Mouse (Mus musculus) neural tube, embryonic 15.5 days (tissue): ENCODE data around the gene Gm21964. TPM values are rescaled to one million over a fixed set of nuclear protein-coding genes. Genes with fewer than 3 reads are reported as not detected.

Experiments used
- ATAC-seq: fragments of 200-750 bp; cut with Nextera tagmentation; 2 replicates; pipeline ENCODE4 v1.8.0; 2017; ENCODE audit warnings: mild to moderate bottlenecking, moderate TSS enrichment, moderate library complexity; ENCODE audit not compliant: low FRiP score
- H3K27ac ChIP-seq: fragments of 300-500 bp; sonication (generic); replicated peaks from 2 replicates; pipeline ENCODE4 v1.5.1; 2015; ENCODE audit warnings: mild to moderate bottlenecking, inconsistent platforms
- H3K27me3 ChIP-seq: fragments of 300-500 bp; sonication (generic); replicated peaks from 2 replicates; pipeline ENCODE4 v1.6.1; 2015; ENCODE audit warnings: inconsistent platforms
- H3K36me3 ChIP-seq: fragments of 300-500 bp; sonication (generic); 2 replicates; pipeline ENCODE4 v1.6.1; 2015; ENCODE audit warnings: inconsistent platforms
- H3K4me1 ChIP-seq: fragments of 300-500 bp; sonication (generic); 2 replicates; pipeline ENCODE4 v1.6.1; 2015; ENCODE audit warnings: inconsistent platforms
- H3K4me2 ChIP-seq: fragments of 300-500 bp; sonication (generic); 2 replicates; pipeline ENCODE4 v1.6.1; 2015; ENCODE audit warnings: inconsistent platforms, mild to moderate bottlenecking, moderate library complexity
- H3K4me3 ChIP-seq: fragments of 300-500 bp; sonication (generic); replicated peaks from 2 replicates; pipeline ENCODE4 v1.5.1; 2015; ENCODE audit warnings: mild to moderate bottlenecking, inconsistent platforms
- H3K9ac ChIP-seq: fragments of 300-500 bp; sonication (generic); replicated peaks from 2 replicates; pipeline ENCODE4 v1.6.1; 2015; ENCODE audit warnings: mild to moderate bottlenecking, inconsistent platforms
- H3K9me3 ChIP-seq: fragments of 300-500 bp; sonication (generic); replicated peaks from 2 replicates; pipeline ENCODE4 v1.6.1; 2016; ENCODE audit warnings: inconsistent platforms
- WGBS: fragments of 180-500 bp; shearing (Covaris S2); methylation state at CpG from one replicate; pipeline ENCODE4 v1.1.7; 2015; ENCODE audit warnings: mixed read lengths; 5-methylcytosine and 5-hydroxymethylcytosine counted together
- polyA plus RNA-seq: library from polyadenylated mRNA; unstranded; fragments of >200 nt; fragmentation: Nextera tagmentation; extraction: Ambion mirVana; gene quantifications from 2 replicates; pipeline ENCODE4 v1.2.1, GENCODE M21; 2015

Gm21964 gene
- polyA plus RNA-seq, 1 experiment from 2014 or later = not detected

GRCm38 (mm10) chr8:110091869-110092268 lies 9.1 kb upstream of the Gm21964 start:
- H3K36me3 ChIP-seq = peaks cover 34% of the 10 kb centered on the region
- no peak overlapping the region for H3K4me2 ChIP-seq
- H3K27ac ChIP-seq = no peak overlapping the region
- no peaks in the 10 kb centered on the region for H3K4me1 ChIP-seq
- 62% methylated on average over 1 of the region's 1 CpGs for WGBS
- ATAC-seq = no peak
- no peak overlapping the region for H3K4me3 ChIP-seq
- H3K9me3 ChIP-seq = peaks cover 16% of the 10 kb centered on the region
- H3K27me3 ChIP-seq = no peaks in the 10 kb centered on the region
- no peak overlapping the region for H3K9ac ChIP-seq

GRCm38 (mm10) chr8:110101676-110102075 lies 669 bp downstream of the Gm21964 start:
- no peak for ATAC-seq
- no peak overlapping the region for H3K27ac ChIP-seq
- no peak overlapping the region for H3K4me3 ChIP-seq
- no peaks in the 10 kb centered on the region for H3K4me1 ChIP-seq
- H3K36me3 ChIP-seq = no peaks in the 10 kb centered on the region
- no peak overlapping the region for H3K4me2 ChIP-seq
- no peaks in the 10 kb centered on the region for H3K27me3 ChIP-seq
- H3K9me3 ChIP-seq = no peaks in the 10 kb centered on the region
- H3K9ac ChIP-seq = no peak overlapping the region
- 88% methylated on average over 15 of the region's 15 CpGs for WGBS

- 90% methylated on average over 3 of the region's 3 CpGs for WGBS
- H3K4me2 ChIP-seq = no peak within 1 kb of the TSS
- no peak for ATAC-seq
- no peak within 1 kb of the TSS for H3K9ac ChIP-seq
- H3K9me3 ChIP-seq = no peaks in the 10 kb centered on the region
- H3K27me3 ChIP-seq = no peaks in the 10 kb centered on the region
- no peaks in the 10 kb centered on the region for H3K4me1 ChIP-seq
- no peak within 1 kb of the TSS for H3K27ac ChIP-seq
- H3K36me3 ChIP-seq = no peaks in the 10 kb centered on the region
- H3K4me3 ChIP-seq = no peak within 1 kb of the TSS
Measured at GRCm38 (mm10) chr8:110102653-110103052, 1.6 kb downstream of the Gm21964 start, which contains the start of gene Gm17720. TSS of gene Gm17720 (minus strand) at chr8:110102753.

GRCm38 (mm10) chr8:110119715-110120114 lies 18.7 kb downstream of the Gm21964 start:
- no peak overlapping the region for H3K27ac ChIP-seq

GRCm38 (mm10) chr8:110130537-110130936 lies 29.5 kb downstream of the Gm21964 start:
- Histone ChIP-seq H3K4me2 (peak overlapping the region; percentile 35; the same call in 1 of the 2 replicates), H3K36me3 (no peaks in the 10 kb centered on the region), H3K4me1 (no peaks in the 10 kb centered on the region), H3K27ac (no peak overlapping the region), H3K9me3 (no peaks in the 10 kb centered on the region), H3K27me3 (no peaks in the 10 kb centered on the region), H3K4me3 (no peak overlapping the region), H3K9ac (no peak overlapping the region)
- peak; percentile 57; the same call in 1 of the 2 replicates for ATAC-seq
- 24% methylated on average over 13 of the region's 13 CpGs for WGBS

More at GRCm38 (mm10) chr8:110119715-110120114, 18.7 kb downstream of the Gm21964 start:
- H3K4me2 ChIP-seq = no peak overlapping the region
- H3K4me1 ChIP-seq = no peaks in the 10 kb centered on the region
- H3K4me3 ChIP-seq = no peak overlapping the region
- no peak overlapping the region for H3K9ac ChIP-seq
- no peaks in the 10 kb centered on the region for H3K36me3 ChIP-seq
- 41% methylated on average over 6 of the region's 6 CpGs for WGBS
- ATAC-seq = no peak
- H3K27me3 ChIP-seq = no peaks in the 10 kb centered on the region
- no peaks in the 10 kb centered on the region for H3K9me3 ChIP-seq

- no peak overlapping the region for H3K9ac ChIP-seq
- no peak for ATAC-seq
- H3K9me3 ChIP-seq = no peaks in the 10 kb centered on the region
- no peaks in the 10 kb centered on the region for H3K4me1 ChIP-seq
- no peak overlapping the region for H3K4me3 ChIP-seq
- no peaks in the 10 kb centered on the region for H3K27me3 ChIP-seq
- no peak overlapping the region for H3K4me2 ChIP-seq
- H3K36me3 ChIP-seq = no peaks in the 10 kb centered on the region
- H3K27ac ChIP-seq = no peak overlapping the region
- WGBS = 90% methylated on average over 8 of the region's 8 CpGs
Measured at GRCm38 (mm10) chr8:110134236-110134635, 33.2 kb downstream of the Gm21964 start.

- no peaks in the 10 kb centered on the region for H3K36me3 ChIP-seq
- no peaks in the 10 kb centered on the region for H3K4me1 ChIP-seq
- H3K4me2 ChIP-seq = no peak overlapping the region
- no peak overlapping the region for H3K27ac ChIP-seq
- ATAC-seq = no peak
- H3K4me3 ChIP-seq = no peak overlapping the region
- H3K9me3 ChIP-seq = no peaks in the 10 kb centered on the region
- H3K9ac ChIP-seq = no peak overlapping the region
- WGBS = 63% methylated on average over 7 of the region's 7 CpGs
- H3K27me3 ChIP-seq = no peaks in the 10 kb centered on the region
Measured at GRCm38 (mm10) chr8:110135515-110135914, 34.5 kb downstream of the Gm21964 start.

GRCm38 (mm10) chr8:110140156-110140555 lies 39.1 kb downstream of the Gm21964 start:
- peaks cover 3% of the 10 kb centered on the region; the same call in 1 of the 2 replicates for H3K4me1 ChIP-seq
- no peak overlapping the region for H3K27ac ChIP-seq
- H3K27me3 ChIP-seq = 0 out of 2 replicates have a peak, but pooled peaks cover 3% of the 10 kb centered on the region
- no peak overlapping the region for H3K4me3 ChIP-seq
- WGBS = 70% methylated on average over 3 of the region's 3 CpGs
- no peaks in the 10 kb centered on the region for H3K9me3 ChIP-seq
- H3K4me2 ChIP-seq = no peak overlapping the region
- no peak for ATAC-seq
- H3K9ac ChIP-seq = no peak overlapping the region
- no peaks in the 10 kb centered on the region for H3K36me3 ChIP-seq

GRCm38 (mm10) chr8:110140770-110141169 lies 39.8 kb downstream of the Gm21964 start:
- no peak overlapping the region for H3K27ac ChIP-seq
- H3K4me1 ChIP-seq = peaks cover 3% of the 10 kb centered on the region; the same call in 1 of the 2 replicates
- H3K4me2 ChIP-seq = no peak overlapping the region
- H3K9ac ChIP-seq = no peak overlapping the region
- H3K36me3 ChIP-seq = no peaks in the 10 kb centered on the region
- H3K9me3 ChIP-seq = no peaks in the 10 kb centered on the region
- ATAC-seq = no peak
- H3K4me3 ChIP-seq = no peak overlapping the region
- H3K27me3 ChIP-seq = 0 out of 2 replicates have a peak, but pooled peaks cover 3% of the 10 kb centered on the region
- WGBS = 56% methylated on average over 4 of the region's 4 CpGs

GRCm38 (mm10) chr8:110145538-110145937 lies 44.5 kb downstream of the Gm21964 start:
- Histone ChIP-seq H3K9ac (no peak overlapping the region), H3K4me3 (no peak overlapping the region), H3K4me2 (no peak overlapping the region), H3K9me3 (no peaks in the 10 kb centered on the region), H3K36me3 (no peaks in the 10 kb centered on the region), H3K27me3 (0 out of 2 replicates have a peak, but pooled peaks cover 3% of the 10 kb centered on the region), H3K4me1 (peaks cover 3% of the 10 kb centered on the region; the same call in 1 of the 2 replicates), H3K27ac (no peak overlapping the region)
- ATAC-seq = no peak; the same call in 1 of the 2 replicates
- under 1% methylated on average over 4 of the region's 4 CpGs for WGBS

- no peak overlapping the region for H3K4me3 ChIP-seq
- no peaks in the 10 kb centered on the region for H3K36me3 ChIP-seq
- no peaks in the 10 kb centered on the region for H3K27me3 ChIP-seq
- no peaks in the 10 kb centered on the region for H3K9me3 ChIP-seq
- H3K9ac ChIP-seq = no peak overlapping the region
- no peak overlapping the region for H3K27ac ChIP-seq
- no peaks in the 10 kb centered on the region for H3K4me1 ChIP-seq
- WGBS = 79% methylated on average over 6 of the region's 6 CpGs
- ATAC-seq = no peak
- peak overlapping the region; percentile 26 for H3K4me2 ChIP-seq
Measured at GRCm38 (mm10) chr8:110152951-110153350, 51.9 kb downstream of the Gm21964 start.
